Mouse (Mus musculus) kidney, postnatal 25 days (tissue): ENCODE measurements around the gene Rnf128.

Experiments
- DNase-seq, 2 experiments: peaks; one replicate each; pipeline ENCODE4 v3.0.0; 2021; ENCODE audit warnings: mixed read lengths in 2 of 2

Rnf128 gene

GRCm38 (mm10) chrX:139634758-139635157, 71.6 kb downstream of the Rnf128 start:
- DNase-seq, result no peak

- no peak for DNase-seq
Observed at GRCm38 (mm10) chrX:139639744-139640143, 76.6 kb downstream of the Rnf128 start.

DNA sequence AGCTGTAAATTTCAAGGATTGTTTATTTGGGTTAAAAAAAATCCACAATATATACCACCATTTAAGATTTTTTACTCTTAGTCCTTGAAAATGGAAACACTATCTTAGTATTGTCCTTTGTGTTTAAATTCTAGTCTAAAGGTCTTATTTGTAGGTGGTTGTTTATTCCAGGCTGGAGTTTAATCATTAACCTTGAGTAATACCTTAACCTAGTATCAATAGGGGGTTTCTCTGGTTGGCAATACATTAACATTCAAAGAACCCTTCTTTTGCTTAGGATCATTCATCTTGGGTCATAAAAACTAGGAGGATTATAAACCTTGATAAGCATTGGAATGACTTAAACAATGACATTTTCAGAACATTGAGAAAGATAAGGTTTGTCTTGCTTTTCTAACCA, 77.3 kb downstream of the Rnf128 start:
- DNase-seq, result no peak

DNA sequence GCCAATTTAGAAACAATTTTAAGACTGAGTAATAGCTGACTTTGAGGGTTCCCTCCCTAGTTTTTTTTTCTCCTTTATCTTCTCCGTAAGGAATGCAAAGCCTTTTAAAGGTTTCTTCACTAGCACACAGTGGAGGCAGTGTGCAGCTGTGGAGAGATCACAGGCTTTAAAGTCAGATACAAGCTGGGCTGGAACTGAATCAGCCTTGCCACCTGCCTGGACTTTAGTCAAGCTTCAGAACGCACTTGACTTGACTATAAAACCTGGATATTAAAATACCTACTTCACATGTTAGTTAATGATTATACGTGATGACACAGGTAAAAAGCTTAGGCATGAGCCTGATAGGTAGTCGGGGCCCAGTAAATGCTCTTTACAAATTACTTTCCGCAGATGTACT, 89.1 kb downstream of the Rnf128 start:
- DNase-seq, result peak; percentile 8 to 47

GRCm38 (mm10) chrX:139653292-139653691, 90.2 kb downstream of the Rnf128 start:
- peak in 1 of 2 experiments; percentile 30 for DNase-seq

DNA sequence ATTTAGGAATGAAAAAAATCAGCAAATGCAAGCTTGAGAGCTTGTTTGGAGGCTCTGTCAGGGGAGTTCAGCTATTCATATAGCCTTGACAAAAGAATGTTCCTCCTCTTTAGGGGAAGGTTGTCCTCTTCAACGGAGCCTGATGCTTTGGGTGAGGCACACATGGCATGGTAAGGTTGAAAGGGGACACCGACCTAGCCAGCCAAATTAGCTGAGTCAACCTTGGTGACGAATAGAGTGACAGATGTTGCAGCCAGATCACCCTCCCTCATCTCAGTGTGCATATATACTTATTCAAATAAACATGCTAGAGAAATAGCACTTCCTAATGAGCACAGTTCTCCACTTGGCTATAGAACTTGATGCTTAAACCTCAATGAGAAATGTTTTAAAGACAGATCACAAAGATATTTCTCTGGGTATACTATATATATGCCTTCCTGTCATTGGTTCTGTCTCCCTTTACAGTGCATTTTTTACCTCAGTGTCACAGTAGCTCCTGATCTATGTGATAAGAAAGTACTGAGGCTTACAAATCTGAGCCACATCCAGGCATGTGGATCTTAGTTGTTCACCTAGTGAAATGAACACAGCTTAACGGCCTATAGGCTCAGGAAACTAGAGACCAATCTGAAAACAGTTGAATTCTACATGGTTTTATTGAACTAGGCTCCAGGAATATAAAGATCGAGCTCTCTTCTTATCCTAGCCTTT, 91.4 kb downstream of the Rnf128 start:
- no peak for DNase-seq

- no peak for DNase-seq
Observed at GRCm38 (mm10) chrX:139662111-139662510, 99.0 kb downstream of the Rnf128 start.

DNA sequence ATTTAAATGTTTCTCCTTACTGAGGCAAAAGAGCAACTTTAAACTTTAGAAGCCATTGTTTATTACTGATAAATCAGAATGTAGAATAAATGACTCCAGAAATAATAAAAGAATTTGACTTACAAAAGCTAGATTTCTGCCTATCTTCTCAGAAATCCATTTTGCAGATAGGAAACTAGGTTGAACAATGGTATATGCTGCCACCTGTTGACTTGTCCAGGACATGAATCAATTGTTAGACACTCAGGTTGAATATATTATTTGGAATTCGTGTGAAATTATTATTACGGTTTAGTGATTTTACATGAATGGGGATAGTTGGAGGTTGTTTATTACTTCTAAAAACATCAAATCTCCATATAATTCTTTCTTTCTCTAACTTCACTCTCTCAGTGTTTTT, 102.7 kb downstream of the Rnf128 start:
- DNase-seq, result peak in 1 of 2 experiments; percentile 18

DNA sequence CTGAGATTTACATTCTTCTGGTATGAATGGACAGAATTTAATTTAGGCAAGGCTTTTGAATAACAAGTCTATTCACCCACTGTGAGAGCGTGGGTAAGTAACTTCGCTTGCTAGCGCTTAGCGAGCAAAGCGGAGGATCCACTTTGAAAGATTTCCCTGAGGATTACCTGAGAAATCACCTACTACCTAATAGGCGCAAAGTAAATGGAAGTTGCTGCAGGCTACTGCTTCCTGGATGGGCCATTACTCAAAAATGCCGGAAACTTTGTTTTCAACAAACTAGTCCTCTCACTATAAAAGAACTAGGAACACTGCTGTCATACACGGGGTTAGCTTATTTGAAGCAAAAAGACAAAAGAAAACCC, 121.3 kb downstream of the Rnf128 start:
- no peak for DNase-seq

GRCm38 (mm10) chrX:139684775-139685695, 121.9 kb downstream of the Rnf128 start, which contains the start of gene Tbc1d8b:
Gene Tbc1d8b, plus strand, starts transcription at chrX:139684996.
- peak; percentile 86 to 92 for DNase-seq

DNA sequence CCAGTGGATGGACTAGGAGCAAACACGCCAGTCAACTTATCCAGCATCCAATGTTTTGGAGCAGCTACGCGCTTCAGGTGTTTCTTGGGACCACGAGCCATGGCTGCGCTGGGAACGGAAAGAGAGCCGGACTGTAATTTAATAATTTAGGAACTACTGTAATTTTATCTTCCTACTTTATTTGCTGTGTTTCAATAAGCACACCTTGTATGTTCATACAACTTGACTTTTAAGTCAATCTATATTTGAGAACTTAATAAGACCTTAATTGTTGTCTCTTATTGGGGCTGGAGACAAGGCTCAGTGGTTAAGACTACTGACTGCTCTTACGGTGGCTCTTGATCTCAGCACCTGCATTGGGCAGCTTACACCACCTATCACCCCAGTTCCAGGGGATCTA, 151.3 kb downstream of the Rnf128 start, which contains the start of gene Gm15013:
Gene Gm15013, minus strand, starts transcription at position 101 of the 400 bp plus-strand sequence.
- DNase-seq, result no peak

GRCm38 (mm10) chrX:139722350-139722749, 159.2 kb downstream of the Rnf128 start:
- DNase-seq, result no peak
